Mouse (Mus musculus): Measurements from ENCODE around the gene Kcnq1. TPM values are rescaled to one million over a fixed set of nuclear protein-coding genes. Genes with fewer than 3 reads are reported as not detected.
A peak's percentile ranks its signal among the peaks of the same experiment; 100 is the strongest.

Kcnq1 gene
- polyA plus RNA-seq, 1 experiment from 2014 or later, result 2.1 TPM

GRCm38 (mm10) chr7:143155257-143155656 is 49.1 kb downstream of the Kcnq1 start:
- DNase-seq (ENCODE audit: low spot score) (no peak), ATAC-seq (no peak)
- Histone ChIP-seq H3K9me3 (replicated peaks; ENCODE audit: control insufficient read depth, low read length) (no peaks in the 10 kb centered on the region), H3K36me3 (ENCODE audit: control insufficient read depth, insufficient read depth, low read length) (no peaks in the 10 kb centered on the region), H3K4me1 (ENCODE audit: control insufficient read depth, insufficient read depth, low read length) (peaks cover 12% of the 10 kb centered on the region), H3K27me3 (replicated peaks; ENCODE audit: control insufficient read depth, insufficient read depth, low read length) (no peaks in the 10 kb centered on the region), H3K4me3 (ENCODE audit: low read depth, low read length) (no peak overlapping the region), H3K9ac (ENCODE audit: low read length) (no peak overlapping the region), H3K4me2 (ENCODE audit: low read length) (no peak overlapping the region), H3K27ac (ENCODE audit: low read depth, low read length) (no peak overlapping the region)
- 63% methylated on average over 5 of the region's 5 CpGs for WGBS

GRCm38 (mm10) chr7:143158690-143159425 is 52.7 kb downstream of the Kcnq1 start:
- H3K9me3 ChIP-seq (replicated peaks; ENCODE audit: control insufficient read depth, low read length), result no peaks in the 10 kb centered on the region
- ATAC-seq (no peak), DNase-seq (ENCODE audit: low spot score) (no peak)
- H3K27ac ChIP-seq (ENCODE audit: low read depth, low read length), result no peak overlapping the region
- no peak overlapping the region for H3K4me3 ChIP-seq (ENCODE audit: low read depth, low read length)
- no peak overlapping the region for H3K4me2 ChIP-seq (ENCODE audit: low read length)
- WGBS, result 68% methylated on average over 12 of the region's 14 CpGs
- peaks cover 9% of the 10 kb centered on the region for H3K4me1 ChIP-seq (ENCODE audit: control insufficient read depth, insufficient read depth, low read length)
- no peaks in the 10 kb centered on the region for H3K36me3 ChIP-seq (ENCODE audit: control insufficient read depth, insufficient read depth, low read length)
- no peaks in the 10 kb centered on the region for H3K27me3 ChIP-seq (replicated peaks; ENCODE audit: control insufficient read depth, insufficient read depth, low read length)
- peak overlapping the region; percentile 21; the same call in 1 of the 2 replicates for H3K9ac ChIP-seq (ENCODE audit: low read length)

GRCm38 (mm10) chr7:143159446-143159845 is 53.3 kb downstream of the Kcnq1 start:
- DNase-seq (ENCODE audit: low spot score), result no peak

GRCm38 (mm10) chr7:143160057-143160456 is 53.9 kb downstream of the Kcnq1 start:
- 68% methylated on average over 5 of the region's 5 CpGs for WGBS
- Histone ChIP-seq H3K27me3 (replicated peaks; ENCODE audit: control insufficient read depth, insufficient read depth, low read length) (no peaks in the 10 kb centered on the region), H3K36me3 (ENCODE audit: control insufficient read depth, insufficient read depth, low read length) (no peaks in the 10 kb centered on the region), H3K9me3 (replicated peaks; ENCODE audit: control insufficient read depth, low read length) (no peaks in the 10 kb centered on the region), H3K4me3 (ENCODE audit: low read depth, low read length) (no peak overlapping the region), H3K4me2 (ENCODE audit: low read length) (no peak overlapping the region), H3K27ac (ENCODE audit: low read depth, low read length) (no peak overlapping the region), H3K9ac (ENCODE audit: low read length) (no peak overlapping the region), H3K4me1 (ENCODE audit: control insufficient read depth, insufficient read depth, low read length) (no peaks in the 10 kb centered on the region)
- ATAC-seq (no peak), DNase-seq (ENCODE audit: low spot score) (no peak)

More at GRCm38 (mm10) chr7:143159446-143159845, 53.3 kb downstream of the Kcnq1 start:
- Histone ChIP-seq H3K27ac (ENCODE audit: low read depth, low read length) (no peak overlapping the region), H3K36me3 (ENCODE audit: control insufficient read depth, insufficient read depth, low read length) (no peaks in the 10 kb centered on the region), H3K27me3 (replicated peaks; ENCODE audit: control insufficient read depth, insufficient read depth, low read length) (no peaks in the 10 kb centered on the region), H3K4me3 (ENCODE audit: low read depth, low read length) (no peak overlapping the region), H3K4me1 (ENCODE audit: control insufficient read depth, insufficient read depth, low read length) (peaks cover 4% of the 10 kb centered on the region), H3K9ac (ENCODE audit: low read length) (peak overlapping the region; percentile 21; the same call in 1 of the 2 replicates), H3K9me3 (replicated peaks; ENCODE audit: control insufficient read depth, low read length) (no peaks in the 10 kb centered on the region), H3K4me2 (ENCODE audit: low read length) (no peak overlapping the region)
- ATAC-seq, result no peak
- WGBS, result 45% methylated on average over 11 of the region's 11 CpGs

- Histone ChIP-seq H3K4me2 (ENCODE audit: low read length) (no peak overlapping the region), H3K27me3 (replicated peaks; ENCODE audit: control insufficient read depth, insufficient read depth, low read length) (no peaks in the 10 kb centered on the region), H3K4me1 (ENCODE audit: control insufficient read depth, insufficient read depth, low read length) (no peaks in the 10 kb centered on the region), H3K36me3 (ENCODE audit: control insufficient read depth, insufficient read depth, low read length) (no peaks in the 10 kb centered on the region), H3K27ac (ENCODE audit: low read depth, low read length) (no peak overlapping the region), H3K9ac (ENCODE audit: low read length) (no peak overlapping the region), H3K9me3 (replicated peaks; ENCODE audit: control insufficient read depth, low read length) (no peaks in the 10 kb centered on the region), H3K4me3 (ENCODE audit: low read depth, low read length) (no peak overlapping the region)
- WGBS, result 76% methylated on average over 3 of the region's 3 CpGs
- ATAC-seq, result no peak
- DNase-seq (ENCODE audit: low spot score), result no peak
These were observed 55.9 kb downstream of the Kcnq1 start for GRCm38 (mm10) chr7:143162051-143162450.

- Histone ChIP-seq H3K36me3 (ENCODE audit: control insufficient read depth, insufficient read depth, low read length) (no peaks in the 10 kb centered on the region), H3K4me2 (ENCODE audit: low read length) (no peak overlapping the region), H3K9ac (ENCODE audit: low read length) (no peak overlapping the region), H3K27me3 (replicated peaks; ENCODE audit: control insufficient read depth, insufficient read depth, low read length) (no peaks in the 10 kb centered on the region), H3K4me1 (ENCODE audit: control insufficient read depth, insufficient read depth, low read length) (no peaks in the 10 kb centered on the region), H3K4me3 (ENCODE audit: low read depth, low read length) (no peak overlapping the region), H3K9me3 (replicated peaks; ENCODE audit: control insufficient read depth, low read length) (no peaks in the 10 kb centered on the region), H3K27ac (ENCODE audit: low read depth, low read length) (no peak overlapping the region)
- no peak for DNase-seq (ENCODE audit: low spot score)
- ATAC-seq, result no peak
These were observed 57.9 kb downstream of the Kcnq1 start for GRCm38 (mm10) chr7:143164074-143164473.

- ATAC-seq, result no peak
- no peak overlapping the region for H3K4me2 ChIP-seq (ENCODE audit: low read length)
- no peak overlapping the region for H3K27ac ChIP-seq (ENCODE audit: low read depth, low read length)
- DNase-seq (ENCODE audit: low spot score), result no peak
- WGBS, result 74% methylated on average over 7 of the region's 7 CpGs
- H3K4me3 ChIP-seq (ENCODE audit: low read depth, low read length), result no peak overlapping the region
- H3K9ac ChIP-seq (ENCODE audit: low read length), result no peak overlapping the region
- H3K9me3 ChIP-seq (replicated peaks; ENCODE audit: control insufficient read depth, low read length), result no peaks in the 10 kb centered on the region
- H3K36me3 ChIP-seq (ENCODE audit: control insufficient read depth, insufficient read depth, low read length), result no peaks in the 10 kb centered on the region
- no peaks in the 10 kb centered on the region for H3K27me3 ChIP-seq (replicated peaks; ENCODE audit: control insufficient read depth, insufficient read depth, low read length)
- no peaks in the 10 kb centered on the region for H3K4me1 ChIP-seq (ENCODE audit: control insufficient read depth, insufficient read depth, low read length)
These were observed 59.6 kb downstream of the Kcnq1 start for GRCm38 (mm10) chr7:143165687-143166265.

- Histone ChIP-seq H3K9ac (ENCODE audit: low read length) (no peak overlapping the region), H3K4me3 (ENCODE audit: low read depth, low read length) (no peak overlapping the region), H3K4me1 (ENCODE audit: control insufficient read depth, insufficient read depth, low read length) (no peaks in the 10 kb centered on the region), H3K27me3 (replicated peaks; ENCODE audit: control insufficient read depth, insufficient read depth, low read length) (no peaks in the 10 kb centered on the region), H3K9me3 (replicated peaks; ENCODE audit: control insufficient read depth, low read length) (no peaks in the 10 kb centered on the region), H3K27ac (ENCODE audit: low read depth, low read length) (no peak overlapping the region), H3K4me2 (ENCODE audit: low read length) (no peak overlapping the region), H3K36me3 (ENCODE audit: control insufficient read depth, insufficient read depth, low read length) (no peaks in the 10 kb centered on the region)
- DNase-seq (ENCODE audit: low spot score) (no peak), ATAC-seq (no peak)
- WGBS, result 82% methylated on average over 3 of the region's 3 CpGs
These were observed 61.1 kb downstream of the Kcnq1 start for GRCm38 (mm10) chr7:143167275-143167674.

- ATAC-seq (no peak), DNase-seq (ENCODE audit: low spot score) (no peak)
- Histone ChIP-seq H3K9ac (ENCODE audit: low read length) (no peak overlapping the region), H3K36me3 (ENCODE audit: control insufficient read depth, insufficient read depth, low read length) (no peaks in the 10 kb centered on the region), H3K4me2 (ENCODE audit: low read length) (no peak overlapping the region), H3K27ac (ENCODE audit: low read depth, low read length) (no peak overlapping the region), H3K27me3 (replicated peaks; ENCODE audit: control insufficient read depth, insufficient read depth, low read length) (no peaks in the 10 kb centered on the region), H3K9me3 (replicated peaks; ENCODE audit: control insufficient read depth, low read length) (no peaks in the 10 kb centered on the region), H3K4me1 (ENCODE audit: control insufficient read depth, insufficient read depth, low read length) (no peaks in the 10 kb centered on the region), H3K4me3 (ENCODE audit: low read depth, low read length) (no peak overlapping the region)
- 95% methylated on average over 3 of the region's 3 CpGs for WGBS
These were observed 63.2 kb downstream of the Kcnq1 start for GRCm38 (mm10) chr7:143169371-143169770.

All from forebrain, embryonic 14.5 days (tissue).